In genomic region chr9:21496308-21497049, GRCm38 (mm10) we compare ENCODE assay signal across 9 mouse cellular contexts. TPM values are rescaled to one million over a fixed set of nuclear protein-coding genes. Genes with fewer than 3 reads are reported as not detected.
DNase-seq lines count a peak whose midpoint lies in the region; ATAC-seq and TF ChIP-seq lines count a peak whose summit lies in the region.
"Had no signal": no experiment of that assay in that cellular context is flagged by ENCODE, and none has a peak within 500 bp of the region (broad histone marks: within the 10 kb centered on the region; RNA-seq: fewer than 3 reads in every experiment).

No protein-coding gene starts in this region.

- H3K27me3 ChIP-seq in kidney, postnatal 0 days (ENCODE audit: insufficient read depth, low read length), result no peaks in the 10 kb centered on the region
- H3K27me3 ChIP-seq in heart, embryonic 10.5 days (ENCODE audit: insufficient read depth, poor library complexity, severe bottlenecking), result no peaks in the 10 kb centered on the region
- no peaks in the 10 kb centered on the region for H3K27me3 ChIP-seq in myocyte (ENCODE audit: control insufficient read depth, insufficient read depth, insufficient read length)

- H3K9ac ChIP-seq in kidney, postnatal 0 days (ENCODE audit: low read depth, low read length), result no peak overlapping the region

- no peaks in the 10 kb centered on the region for H3K4me1 ChIP-seq in kidney, postnatal 0 days (replicated peaks; ENCODE audit: insufficient read depth, low read length)
- peaks cover 18% of the 10 kb centered on the region for H3K4me1 ChIP-seq in heart, embryonic 10.5 days

- H3K4me3 ChIP-seq in kidney, postnatal 0 days (replicated peaks; ENCODE audit: low read depth, low read length), result no peak overlapping the region
- no peak overlapping the region for H3K4me3 ChIP-seq in heart, embryonic 10.5 days
- no peak overlapping the region for H3K4me3 ChIP-seq in myocyte

- peak; percentile 75; the same call in 1 of the 2 replicates for ATAC-seq in kidney, postnatal 0 days (replicated peaks; ENCODE audit: low FRiP score, low read depth)
- no peak for ATAC-seq in erythroid progenitor cell, adult 5-6 weeks (replicated peaks; ENCODE audit: low FRiP score, poor library complexity, severe bottlenecking)

- H3K36me3 ChIP-seq in kidney, postnatal 0 days (ENCODE audit: insufficient read depth, low read length), result peaks cover 30% of the 10 kb centered on the region
- peaks cover 80% of the 10 kb centered on the region for H3K36me3 ChIP-seq in heart, embryonic 10.5 days
- H3K36me3 ChIP-seq in myocyte (ENCODE audit: control insufficient read depth, insufficient read depth), result peaks cover 18% of the 10 kb centered on the region

- no peaks in the 10 kb centered on the region for H3K79me2 ChIP-seq in myocyte (ENCODE audit: control insufficient read depth, insufficient read depth)

- H3K9me3 ChIP-seq in kidney, postnatal 0 days (replicated peaks; ENCODE audit: low read length), result no peaks in the 10 kb centered on the region
- H3K9me3 ChIP-seq in heart, embryonic 10.5 days, result no peaks in the 10 kb centered on the region

- no peak for DNase-seq in kidney, postnatal 0 days (ENCODE audit: low spot score)
- DNase-seq in kidney, postnatal 14 days, result no peak
- peak; percentile 44 for DNase-seq in brain, adult 2 months (ENCODE audit: low read depth, low spot score)
- no peak for DNase-seq in heart, embryonic 10.5 days (ENCODE audit: low spot score)
- DNase-seq in B cell, adult 2 months, result no peak
- DNase-seq in frontal cortex, postnatal 10 days (ENCODE audit: low spot score in 2 of 2), result no peak
- DNase-seq: left cerebral cortex, postnatal 4 days had no signal

- no peak for TF ChIP-seq CTCF in kidney, postnatal 0 days (IDR thresholded peaks at IDR 0.05; ENCODE audit: low read depth)

- H3K27ac ChIP-seq in kidney, postnatal 0 days, result no peak overlapping the region
- peak overlapping the region; percentile 45; the same call in 1 of the 2 replicates for H3K27ac ChIP-seq in heart, embryonic 10.5 days

- H3K4me2 ChIP-seq in kidney, postnatal 0 days (ENCODE audit: low read length), result no peak overlapping the region
- peak overlapping the region; percentile 85 for H3K4me2 ChIP-seq in myocyte (ENCODE audit: low read depth)

- peak; percentile 22 for TF ChIP-seq POLR2A in myocyte (IDR thresholded peaks at IDR 0.05; ENCODE audit: insufficient read length, low read depth)

- H3ac ChIP-seq in myocyte (ENCODE audit: control insufficient read depth, insufficient read length), result no peak overlapping the region

- 65% methylated on average over 18 of the region's 19 CpGs for WGBS in kidney, postnatal 0 days
- WGBS in heart, embryonic 10.5 days, result 81% methylated on average over 19 of the region's 19 CpGs

TF ChIP-seq in myocyte, 11 proteins besides CTCF, POLR2A, EP300 and RAD21:
- TF ChIP-seq TCF12 (IDR thresholded peaks at IDR 0.05; ENCODE audit: insufficient read depth, poor library complexity, severe bottlenecking) (peak; percentile 36), USF1 (IDR thresholded peaks at IDR 0.05; ENCODE audit: low read depth) (peak; percentile 39), MYOG (IDR thresholded peaks at IDR 0.05; ENCODE audit: control insufficient read depth in 1 of 3, insufficient read depth in 1 of 3, insufficient read length in 2 of 3, low read depth in 2 of 3) (no peak), POLR2AphosphoS2 (IDR thresholded peaks at IDR 0.05; ENCODE audit: insufficient read length, low read depth) (peak; percentile 19)
TF ChIP-seq in myocyte: peak in this region for 3.

RNA-seq across cellular contexts. Expression of gene Tmed1, which starts 13.6 kb away (rescaled TPM):
- 128 and 131 TPM in 2 replicates for polyA plus RNA-seq in kidney, postnatal 0 days (2015; fragmentation: Nextera tagmentation; extraction: Ambion mirVana)
- polyA plus RNA-seq in heart, embryonic 10.5 days (2016; fragmentation: Nextera tagmentation; extraction: Ambion mirVana), result 119 and 134 TPM in 2 replicates
- 47.3 TPM for polyA plus RNA-seq in myocyte (2012; fragmentation: generic; extraction: Trizol)
- total RNA-seq in erythroid progenitor cell, adult 5-6 weeks (2015; ENCODE audit: low replicate concordance), result 6.7 TPM in 1 of 2 replicates, not detected in the other
- total RNA-seq in erythroid progenitor cell, adult 5-6 weeks (2017; ENCODE audit: low replicate concordance), result 1.8 and 2.0 TPM in 2 replicates

RNA-seq across cellular contexts. Expression of gene AB124611, which starts 29.5 kb away (rescaled TPM):
- polyA plus RNA-seq in kidney, postnatal 0 days (2015; fragmentation: Nextera tagmentation; extraction: Ambion mirVana), result 2.3 and 2.6 TPM in 2 replicates
- polyA plus RNA-seq in heart, embryonic 10.5 days (2016; fragmentation: Nextera tagmentation; extraction: Ambion mirVana), result 1.3 and 2.5 TPM in 2 replicates
- polyA plus RNA-seq in myocyte (2012; fragmentation: generic; extraction: Trizol), result 0.22 TPM
- 35.0 and 42.3 TPM in 2 replicates for total RNA-seq in erythroid progenitor cell, adult 5-6 weeks (2015; ENCODE audit: low replicate concordance)
- 17.2 and 18.6 TPM in 2 replicates for total RNA-seq in erythroid progenitor cell, adult 5-6 weeks (2017; ENCODE audit: low replicate concordance)

RNA-seq across cellular contexts. Expression of gene Carm1, which starts 50.2 kb away (rescaled TPM):
- 23.7 and 26.3 TPM in 2 replicates for polyA plus RNA-seq in kidney, postnatal 0 days (2015; fragmentation: Nextera tagmentation; extraction: Ambion mirVana)
- polyA plus RNA-seq in heart, embryonic 10.5 days (2016; fragmentation: Nextera tagmentation; extraction: Ambion mirVana), result 49.0 and 59.6 TPM in 2 replicates
- polyA plus RNA-seq in myocyte (2012; fragmentation: generic; extraction: Trizol), result 48.1 TPM
- total RNA-seq in erythroid progenitor cell, adult 5-6 weeks (2015; ENCODE audit: low replicate concordance), result 137 and 146 TPM in 2 replicates
- 95.5 and 100 TPM in 2 replicates for total RNA-seq in erythroid progenitor cell, adult 5-6 weeks (2017; ENCODE audit: low replicate concordance)
